Mouse (Mus musculus) myocyte (in vitro differentiated cells): Measurements from ENCODE around the gene Sos1. TPM values are rescaled to one million over a fixed set of nuclear protein-coding genes. Genes with fewer than 3 reads are reported as not detected.
"Not testable (repeated sequence)": the region's sequence is repeated elsewhere in the genome, so short reads cannot be mapped to it uniquely, and the experiment has no call there.

ENCODE experiments used
- H3K27me3 ChIP-seq: one replicate; pipeline ENCODE4 v1.6.1; 2011; ENCODE audit not compliant: control insufficient read depth, insufficient read depth, insufficient read length
- H3K36me3 ChIP-seq: one replicate; pipeline ENCODE4 v1.6.1; 2011; ENCODE audit not compliant: control insufficient read depth, insufficient read depth
- H3K4me2 ChIP-seq: one replicate; pipeline ENCODE4 v1.6.1; 2011; ENCODE audit warnings: low read depth, control low read depth
- H3K4me3 ChIP-seq: one replicate; pipeline ENCODE4 v1.5.1; 2011; ENCODE audit warnings: mild to moderate bottlenecking, control low read depth, moderate library complexity
- H3K79me2 ChIP-seq: one replicate; pipeline ENCODE4 v1.6.1; 2011; ENCODE audit not compliant: control insufficient read depth, insufficient read depth
- H3ac ChIP-seq: one replicate; pipeline ENCODE4 v1.6.1; 2011; ENCODE audit not compliant: control insufficient read depth, insufficient read length
- CEBPB ChIP-seq: IDR thresholded peaks from 2 replicates; pipeline ENCODE4 v1.6.1; 2011; ENCODE audit warnings: mild to moderate bottlenecking, moderate library complexity; ENCODE audit not compliant: poor library complexity, insufficient read depth, severe bottlenecking
- E2F4 ChIP-seq: IDR thresholded peaks from one replicate; pipeline ENCODE4 v1.6.1; 2011; ENCODE audit warnings: mild to moderate bottlenecking, control low read depth, moderate library complexity; ENCODE audit not compliant: insufficient read depth
- MAX ChIP-seq: IDR thresholded peaks from one replicate; pipeline ENCODE4 v1.6.1; 2011; ENCODE audit warnings: low read depth, mild to moderate bottlenecking, control low read depth
- MYOD1 ChIP-seq, 3 experiments: IDR thresholded peaks; one replicate each; pipeline ENCODE4 v1.6.1; 2011; ENCODE audit warnings: control low read depth in 2 of 3, low read depth in 2 of 3, mild to moderate bottlenecking in 2 of 3, moderate library complexity in 1 of 3; ENCODE audit not compliant: insufficient read length in 2 of 3, control insufficient read depth in 1 of 3
- MYOG ChIP-seq, 3 experiments: IDR thresholded peaks; one replicate each; pipeline ENCODE4 v1.6.1; 2011; ENCODE audit warnings: control low read depth in 2 of 3, low read depth in 2 of 3, mild to moderate bottlenecking in 2 of 3; ENCODE audit not compliant: insufficient read length in 2 of 3, control insufficient read depth in 1 of 3, insufficient read depth in 1 of 3
- POLR2A ChIP-seq: IDR thresholded peaks from one replicate; pipeline ENCODE4 v1.6.1; 2011; ENCODE audit warnings: low read depth, mild to moderate bottlenecking, control low read depth, moderate library complexity; ENCODE audit not compliant: insufficient read length
- POLR2AphosphoS2 ChIP-seq: IDR thresholded peaks from one replicate; pipeline ENCODE4 v1.6.1; 2011; ENCODE audit warnings: low read depth, control low read depth; ENCODE audit not compliant: insufficient read length
- REST ChIP-seq: IDR thresholded peaks from one replicate; pipeline ENCODE4 v1.6.1; 2011; ENCODE audit warnings: mild to moderate bottlenecking, control low read depth, moderate library complexity; ENCODE audit not compliant: insufficient read depth, insufficient read length
- SRF ChIP-seq: IDR thresholded peaks from one replicate; pipeline ENCODE4 v1.6.1; 2011; ENCODE audit warnings: low read depth; ENCODE audit not compliant: control insufficient read depth, insufficient read length
- TCF12 ChIP-seq: IDR thresholded peaks from one replicate; pipeline ENCODE4 v1.6.1; 2011; ENCODE audit warnings: mild to moderate bottlenecking, control low read depth; ENCODE audit not compliant: poor library complexity, insufficient read depth, severe bottlenecking
- TCF3 ChIP-seq: IDR thresholded peaks from one replicate; pipeline ENCODE4 v1.6.1; 2011; ENCODE audit warnings: low read depth, control low read depth; ENCODE audit not compliant: insufficient read length
- USF1 ChIP-seq: IDR thresholded peaks from one replicate; pipeline ENCODE4 v1.6.1; 2011; ENCODE audit warnings: low read depth, mild to moderate bottlenecking, control low read depth, moderate library complexity
- polyA plus RNA-seq: library from polyadenylated mRNA; unstranded; fragments of >200 nt; fragmentation: generic; extraction: Trizol; gene quantifications from one replicate; pipeline ENCODE4 v1.2.1, GENCODE M21; 2012; ENCODE audit warnings: missing spikeins

Sos1 gene
- polyA plus RNA-seq, 1 experiment = 4.7 TPM

GRCm38 (mm10) chr17:80390024-80390423 lies 90.2 kb downstream of the Sos1 start:
- no peaks in the 10 kb centered on the region for H3K27me3 ChIP-seq
- no peak for TF ChIP-seq POLR2AphosphoS2
- no peak for TF ChIP-seq TCF3
- no peak for TF ChIP-seq MYOD1 (IDR thresholded peaks at IDR 0.05; ENCODE audit: control insufficient read depth in 1 of 3, insufficient read length in 2 of 3, low read depth in 2 of 3)

DNA sequence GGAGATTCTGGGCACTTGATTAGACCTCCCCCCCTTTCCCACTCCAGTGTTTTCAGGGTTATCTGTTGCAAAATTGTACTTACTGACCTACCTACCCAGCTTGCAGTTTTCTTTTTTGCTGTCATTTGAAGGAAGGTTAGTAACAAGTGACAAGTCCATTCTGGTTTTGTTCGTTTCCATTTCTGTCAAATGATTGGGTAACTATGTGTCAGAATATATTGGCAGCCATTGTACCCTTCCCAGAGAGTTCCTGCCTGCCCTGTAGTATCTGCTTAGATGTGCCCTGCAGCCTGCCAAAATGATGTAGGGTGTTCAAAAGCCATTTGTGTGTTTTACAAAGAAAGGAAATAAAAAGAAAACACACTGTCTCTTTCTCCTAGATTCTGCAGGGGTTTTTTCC lies 94.6 kb downstream of the Sos1 start:
- Histone ChIP-seq H3K4me2 (no peak overlapping the region), H3K79me2 (no peaks in the 10 kb centered on the region), H3K36me3 (no peaks in the 10 kb centered on the region), H3ac (no peak overlapping the region), H3K27me3 (peaks cover 4% of the 10 kb centered on the region), H3K4me3 (no peak overlapping the region)
- no peak for TF ChIP-seq POLR2AphosphoS2
- no peak for TF ChIP-seq SRF
- TF ChIP-seq TCF12 = no peak
- TF ChIP-seq MYOD1 (IDR thresholded peaks at IDR 0.05; ENCODE audit: control insufficient read depth in 1 of 3, insufficient read length in 2 of 3, low read depth in 2 of 3) = no peak
- no peak for TF ChIP-seq TCF3
- no peak for TF ChIP-seq POLR2A
- TF ChIP-seq E2F4 = no peak
- no peak for TF ChIP-seq REST

More at GRCm38 (mm10) chr17:80390024-80390423, 90.2 kb downstream of the Sos1 start:
- H3ac ChIP-seq = no peak overlapping the region
- no peaks in the 10 kb centered on the region for H3K79me2 ChIP-seq
- no peak overlapping the region for H3K4me2 ChIP-seq
- H3K4me3 ChIP-seq = no peak overlapping the region
- H3K36me3 ChIP-seq = no peaks in the 10 kb centered on the region

- H3K27me3 ChIP-seq, H3ac ChIP-seq, H3K79me2 ChIP-seq, H3K4me2 ChIP-seq, H3K4me3 ChIP-seq, H3K36me3 ChIP-seq: not testable (repeated sequence)
These were observed 101.9 kb downstream of the Sos1 start for GRCm38 (mm10) chr17:80378386-80378785.

DNA sequence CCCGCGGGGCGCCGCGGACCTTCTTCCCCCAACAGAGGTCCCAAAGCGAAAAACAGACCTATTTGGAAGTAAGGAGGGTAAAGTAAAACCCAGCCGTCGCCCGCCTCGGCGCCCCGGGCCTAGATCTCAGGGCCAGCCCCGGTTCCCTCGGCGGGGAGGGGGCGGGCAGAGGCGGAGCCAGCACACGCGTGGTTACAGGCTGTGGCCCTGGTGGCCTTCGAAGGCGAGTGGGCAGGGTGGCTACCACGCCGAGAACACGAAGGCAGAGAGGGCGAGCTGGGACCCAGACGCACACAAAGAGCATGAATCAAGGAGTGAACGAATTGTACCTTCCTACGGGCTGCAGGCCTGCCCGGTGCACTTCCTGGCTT lies 106.5 kb downstream of the Sos1 start:
- no peak overlapping the region for H3ac ChIP-seq
- no peak for TF ChIP-seq CEBPB
- no peak for TF ChIP-seq TCF12
- no peak for TF ChIP-seq REST
- no peak for TF ChIP-seq MYOG (IDR thresholded peaks at IDR 0.05; ENCODE audit: control insufficient read depth in 1 of 3, insufficient read depth in 1 of 3, insufficient read length in 2 of 3, low read depth in 2 of 3)
- no peak for TF ChIP-seq SRF
- TF ChIP-seq TCF3 = no peak
- TF ChIP-seq POLR2A = no peak
- TF ChIP-seq USF1 = no peak
- TF ChIP-seq POLR2AphosphoS2 = no peak
- TF ChIP-seq MAX = no peak
- TF ChIP-seq E2F4 = no peak
- no peak for TF ChIP-seq MYOD1 (IDR thresholded peaks at IDR 0.05; ENCODE audit: control insufficient read depth in 1 of 3, insufficient read length in 2 of 3, low read depth in 2 of 3)

DNA sequence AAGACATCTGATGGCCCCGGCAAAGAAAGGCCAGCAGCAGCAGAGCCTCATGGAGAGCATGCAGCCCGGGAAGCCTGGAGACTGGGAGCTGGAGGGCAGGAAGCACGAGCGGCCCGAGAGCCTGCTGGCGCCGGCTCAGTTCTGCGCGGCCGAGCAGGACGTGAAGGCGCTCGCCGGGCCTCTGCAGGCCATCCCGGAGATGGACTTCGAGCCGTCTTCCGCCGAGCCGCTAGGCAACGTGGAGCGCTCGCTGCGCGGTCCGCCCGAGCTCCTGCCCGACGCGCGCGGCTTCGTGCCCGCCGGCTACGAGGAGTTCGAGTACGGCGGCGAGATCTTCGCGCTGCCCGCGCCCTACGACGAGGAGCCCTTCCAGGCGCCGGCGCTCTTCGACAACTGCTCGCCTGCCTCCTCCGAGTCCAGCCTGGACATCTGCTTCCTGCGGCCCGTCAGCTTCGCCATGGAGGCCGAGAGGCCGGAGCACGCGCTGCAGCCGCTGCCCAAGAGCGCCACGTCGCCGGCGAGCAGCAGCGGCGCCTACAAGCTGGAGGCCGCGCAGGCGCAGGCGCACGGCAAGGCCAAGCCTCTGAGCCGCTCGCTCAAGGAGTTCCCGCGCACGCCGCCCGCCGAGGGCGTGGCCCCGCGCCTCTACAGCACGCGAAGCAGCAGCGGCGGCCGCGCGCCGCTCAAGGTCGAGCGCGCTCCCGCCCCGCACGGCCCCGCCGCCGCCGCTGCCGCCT lies 107.1 kb downstream of the Sos1 start, which contains the start of gene Gm10190:
Gene Gm10190, minus strand, starts transcription at position 553 of the 737 bp plus-strand sequence.
- TF ChIP-seq MYOD1 (IDR thresholded peaks at IDR 0.05; ENCODE audit: control insufficient read depth in 1 of 3, insufficient read length in 2 of 3, low read depth in 2 of 3) = no peak
- no peak for TF ChIP-seq POLR2AphosphoS2
- no peak for TF ChIP-seq SRF
- TF ChIP-seq TCF3 = no peak
- TF ChIP-seq REST = no peak
- peaks cover 9% of the 10 kb centered on the region for H3K27me3 ChIP-seq

More for the DNA sequence above, 106.5 kb downstream of the Sos1 start:
- H3K27me3 ChIP-seq = peaks cover 9% of the 10 kb centered on the region
- no peaks in the 10 kb centered on the region for H3K36me3 ChIP-seq
- H3K4me3 ChIP-seq = no peak overlapping the region
- no peak overlapping the region for H3K4me2 ChIP-seq
- no peaks in the 10 kb centered on the region for H3K79me2 ChIP-seq

More for the DNA sequence above, 107.1 kb downstream of the Sos1 start, which contains the start of gene Gm10190:
- no peak within 1 kb of the TSS for H3K4me2 ChIP-seq
- no peaks in the 10 kb centered on the region for H3K36me3 ChIP-seq
- no peak within 1 kb of the TSS for H3ac ChIP-seq
- H3K4me3 ChIP-seq = no peak within 1 kb of the TSS
- no peaks in the 10 kb centered on the region for H3K79me2 ChIP-seq
